Mouse (Mus musculus) embryonic facial prominence, embryonic 11.5 days (tissue): Measurements from ENCODE around the gene Efna4. TPM values are rescaled to one million over a fixed set of nuclear protein-coding genes. Genes with fewer than 3 reads are reported as not detected.

Experiments
- ATAC-seq: fragments of 200-750 bp; cut with Nextera tagmentation; replicated peaks from 2 replicates; pipeline ENCODE4 v1.8.0; 2017; ENCODE audit warnings: low read depth; ENCODE audit not compliant: insufficient number of reproducible peaks, low FRiP score, low TSS enrichment
- DNase-seq: peaks from one replicate; pipeline ENCODE4 v3.0.0-alpha.2; 2015; ENCODE audit warnings: low spot score
- H3K27ac ChIP-seq: fragments of 300-500 bp; sonication (generic); replicated peaks from 2 replicates; pipeline ENCODE4 v1.5.1; 2014; ENCODE audit warnings: mild to moderate bottlenecking, low read depth, low read length, control low read depth
- H3K27me3 ChIP-seq: fragments of 300-500 bp; sonication (generic); 2 replicates; pipeline ENCODE4 v1.6.1; 2014; ENCODE audit warnings: mild to moderate bottlenecking, low read length, moderate library complexity, mixed read lengths; ENCODE audit not compliant: control insufficient read depth, insufficient read depth
- H3K36me3 ChIP-seq: fragments of 300-500 bp; sonication (generic); replicated peaks from 2 replicates; pipeline ENCODE4 v1.6.1; 2014; ENCODE audit warnings: low read depth, mild to moderate bottlenecking, low read length, moderate library complexity, mixed read lengths; ENCODE audit not compliant: control insufficient read depth, insufficient read depth
- H3K4me1 ChIP-seq: fragments of 300-500 bp; sonication (generic); 2 replicates; pipeline ENCODE4 v1.6.1; 2014; ENCODE audit warnings: low read length, mixed read lengths; ENCODE audit not compliant: control insufficient read depth, insufficient read depth
- H3K4me2 ChIP-seq: fragments of 300-500 bp; sonication (generic); 2 replicates; pipeline ENCODE4 v1.6.1; 2014; ENCODE audit warnings: low read depth, mild to moderate bottlenecking, control low read depth, low read length, moderate library complexity
- H3K4me3 ChIP-seq: fragments of 300-500 bp; sonication (generic); 2 replicates; pipeline ENCODE4 v1.5.1; 2014; ENCODE audit warnings: low read depth, low read length, control low read depth
- H3K9ac ChIP-seq: fragments of 300-500 bp; sonication (generic); replicated peaks from 2 replicates; pipeline ENCODE4 v1.6.1; 2014; ENCODE audit warnings: mild to moderate bottlenecking, control low read depth, low read length
- H3K9me3 ChIP-seq: fragments of 300-500 bp; sonication (generic); replicated peaks from 2 replicates; pipeline ENCODE4 v1.6.1; 2016; ENCODE audit warnings: mild to moderate bottlenecking, low read length, inconsistent platforms, mixed read lengths; ENCODE audit not compliant: control insufficient read depth
- WGBS: fragments of 180-500 bp; shearing (Covaris S2); extraction: QIAGEN DNeasy Blood & Tissue Kit; methylation state at CpG from one replicate; pipeline ENCODE4 v1.1.7; 2014; 5-methylcytosine and 5-hydroxymethylcytosine counted together
- polyA plus RNA-seq: library from polyadenylated mRNA; unstranded; fragments of >200 nt; fragmentation: Nextera tagmentation; extraction: Ambion mirVana; gene quantifications from 2 replicates; pipeline ENCODE4 v1.2.1, GENCODE M21; 2014

The Efna4 gene
- polyA plus RNA-seq, 1 experiment from 2014 or later, result 39.5 TPM

- H3K36me3 ChIP-seq, result no peaks in the 10 kb centered on the region; the same call in 1 of the 2 replicates
- peaks cover 26% of the 10 kb centered on the region for H3K4me1 ChIP-seq
Observed at GRCm38 (mm10) chr3:89315930-89316831, 21.6 kb downstream of the Efna4 start.

DNA sequence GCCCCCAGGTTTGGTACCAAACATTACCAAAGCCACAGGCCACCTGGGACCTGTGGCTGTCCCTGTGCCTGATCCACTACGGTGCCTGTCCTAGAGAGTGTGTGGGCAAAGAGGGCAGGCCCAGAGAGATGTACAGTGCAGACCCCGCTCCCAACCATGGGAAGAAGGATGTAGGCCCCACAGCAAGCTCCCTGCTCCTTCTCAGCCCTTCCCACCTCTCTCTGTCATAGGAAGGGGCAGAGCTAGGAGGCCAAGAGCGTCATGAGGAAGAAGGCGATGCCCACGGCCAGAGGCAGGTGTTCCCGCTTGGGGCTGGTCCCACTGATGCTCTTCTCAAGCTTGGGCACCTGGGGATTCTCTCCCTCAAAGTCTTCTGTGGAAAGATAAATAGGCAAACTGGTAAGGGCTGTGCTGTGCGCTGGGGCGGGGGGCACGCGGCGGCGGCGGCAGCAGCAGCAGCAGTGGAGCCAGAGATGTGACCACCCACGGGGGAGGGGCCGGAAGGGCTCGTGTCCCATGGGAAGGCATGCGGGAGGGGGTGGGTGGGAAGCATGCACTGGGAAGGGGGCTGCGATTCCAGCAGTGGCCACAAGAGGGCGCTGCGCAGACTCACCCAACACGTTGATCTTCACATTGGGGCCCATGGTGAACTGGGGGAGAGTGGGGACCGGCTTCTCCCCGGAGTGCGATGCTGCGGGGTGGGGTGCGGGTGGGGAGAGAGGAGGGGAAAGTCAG is 22.5 kb downstream of the Efna4 start:
- Histone ChIP-seq H3K9me3 (no peaks in the 10 kb centered on the region), H3K4me2 (peak overlapping the region; percentile 78), H3K9ac (peak overlapping the region; percentile 56), H3K27me3 (peaks cover 24% of the 10 kb centered on the region), H3K4me3 (peak overlapping the region; percentile 31), H3K36me3 (no peaks in the 10 kb centered on the region; the same call in 1 of the 2 replicates), H3K4me1 (peaks cover 19% of the 10 kb centered on the region), H3K27ac (no peak overlapping the region)
- WGBS, result 5% methylated on average over 21 of the region's 26 CpGs
- ATAC-seq (no peak; the same call in 1 of the 2 replicates), DNase-seq (peak; percentile 88)

More at GRCm38 (mm10) chr3:89315930-89316831, 21.6 kb downstream of the Efna4 start:
- ATAC-seq (no peak; the same call in 1 of the 2 replicates), DNase-seq (no peak)
- Histone ChIP-seq H3K4me2 (peak overlapping the region; percentile 78), H3K27me3 (peaks cover 33% of the 10 kb centered on the region), H3K4me3 (peak overlapping the region; percentile 31), H3K9ac (no peak overlapping the region), H3K27ac (no peak overlapping the region), H3K9me3 (no peaks in the 10 kb centered on the region)
- 7% methylated on average over 40 of the region's 40 CpGs for WGBS

GRCm38 (mm10) chr3:89314791-89315190 is 23.0 kb downstream of the Efna4 start:
- Histone ChIP-seq H3K4me2 (no peak overlapping the region), H3K36me3 (no peaks in the 10 kb centered on the region; the same call in 1 of the 2 replicates), H3K27me3 (peaks cover 20% of the 10 kb centered on the region), H3K27ac (no peak overlapping the region), H3K4me1 (peaks cover 19% of the 10 kb centered on the region), H3K9me3 (no peaks in the 10 kb centered on the region), H3K4me3 (no peak overlapping the region), H3K9ac (no peak overlapping the region)
- DNase-seq (no peak), ATAC-seq (no peak)
- 54% methylated on average over 2 of the region's 2 CpGs for WGBS

GRCm38 (mm10) chr3:89314340-89314739 is 23.5 kb downstream of the Efna4 start:
- H3K27me3 ChIP-seq, result peaks cover 17% of the 10 kb centered on the region
- DNase-seq (no peak), ATAC-seq (no peak)
- 65% methylated on average over 5 of the region's 5 CpGs for WGBS
- no peak overlapping the region for H3K27ac ChIP-seq
- no peak overlapping the region for H3K9ac ChIP-seq
- no peaks in the 10 kb centered on the region; the same call in 1 of the 2 replicates for H3K36me3 ChIP-seq
- no peak overlapping the region for H3K4me2 ChIP-seq
- no peak overlapping the region for H3K4me3 ChIP-seq
- H3K9me3 ChIP-seq, result no peaks in the 10 kb centered on the region
- H3K4me1 ChIP-seq, result peaks cover 15% of the 10 kb centered on the region

GRCm38 (mm10) chr3:89308089-89308488 is 29.7 kb downstream of the Efna4 start:
- DNase-seq (peak; percentile 89), ATAC-seq (peak; percentile 61; the same call in 1 of the 2 replicates)
- Histone ChIP-seq H3K4me3 (no peak overlapping the region), H3K27ac (no peak overlapping the region), H3K36me3 (no peaks in the 10 kb centered on the region; the same call in 1 of the 2 replicates), H3K4me1 (no peaks in the 10 kb centered on the region), H3K9ac (no peak overlapping the region), H3K4me2 (no peak overlapping the region), H3K9me3 (no peaks in the 10 kb centered on the region), H3K27me3 (no peaks in the 10 kb centered on the region)
- WGBS, result 1% methylated on average over 9 of the region's 9 CpGs

DNA sequence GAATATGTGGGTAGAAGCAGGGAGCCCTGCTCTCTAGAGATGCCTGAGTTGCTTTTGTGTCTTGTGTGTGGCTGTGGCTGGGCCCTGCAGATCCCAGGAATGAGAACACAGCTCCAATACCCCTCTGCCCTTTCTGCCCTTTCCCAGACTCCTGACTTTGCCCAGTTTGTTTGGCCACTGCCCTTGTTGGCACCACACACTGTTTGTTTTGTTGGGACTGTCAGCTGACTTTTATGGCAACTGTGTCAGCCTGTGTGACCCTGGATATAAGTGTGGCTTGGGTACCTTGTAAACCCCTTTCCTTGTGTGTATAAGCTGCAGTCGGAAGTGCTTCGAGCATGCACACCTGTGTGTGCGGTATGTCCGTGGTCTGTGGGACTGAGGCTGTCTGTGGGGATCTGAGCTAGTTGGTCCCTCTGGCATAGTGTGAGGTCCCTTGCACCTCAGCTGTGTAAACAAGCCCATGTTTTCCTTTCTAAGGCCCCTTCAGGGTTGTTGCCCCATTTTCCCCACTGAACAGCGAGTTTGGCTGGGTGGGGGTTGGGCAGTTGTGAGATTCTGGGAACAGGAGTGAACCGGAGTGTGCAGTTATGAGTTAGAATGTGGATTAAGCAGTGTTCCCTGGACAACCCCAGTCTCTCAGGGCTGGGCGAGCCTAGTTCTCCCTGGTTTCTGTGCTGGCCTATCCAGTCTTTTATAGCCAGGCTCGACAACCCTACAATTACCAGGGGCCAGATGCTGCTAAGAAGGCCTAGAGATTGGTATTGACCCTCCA is 32.1 kb downstream of the Efna4 start:
- H3K9me3 ChIP-seq, result no peaks in the 10 kb centered on the region
- H3K36me3 ChIP-seq, result no peaks in the 10 kb centered on the region
- no peaks in the 10 kb centered on the region for H3K4me1 ChIP-seq
- H3K9ac ChIP-seq, result peak overlapping the region; percentile 2; the same call in 1 of the 2 replicates
- H3K4me2 ChIP-seq, result no peak overlapping the region; the same call in 1 of the 2 replicates
- ATAC-seq (no peak), DNase-seq (no peak)
- no peak overlapping the region for H3K27ac ChIP-seq
- no peaks in the 10 kb centered on the region; the same call in 1 of the 2 replicates for H3K27me3 ChIP-seq
- WGBS, result 58% methylated on average over 8 of the region's 8 CpGs
- H3K4me3 ChIP-seq, result no peak overlapping the region

DNA sequence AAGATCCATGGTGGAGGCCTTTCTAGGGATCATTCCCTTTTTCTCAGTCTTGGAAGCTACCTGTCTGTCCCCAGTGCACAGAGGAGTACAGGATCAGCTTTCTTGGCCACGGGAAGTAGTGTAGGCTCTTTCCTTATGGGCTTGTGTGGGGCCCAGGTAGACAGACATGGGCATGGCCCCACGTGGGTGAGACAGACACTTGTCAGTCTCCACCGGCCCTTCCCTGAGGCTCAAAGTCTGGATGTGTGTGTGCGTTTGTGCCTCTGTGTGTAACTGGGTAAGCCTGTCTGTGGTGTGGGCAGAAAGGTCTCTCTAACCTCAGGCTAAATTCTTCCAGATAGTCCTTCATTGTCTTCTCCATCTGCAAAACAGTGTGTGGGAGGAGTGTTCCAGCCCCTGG is 32.7 kb downstream of the Efna4 start:
- H3K9ac ChIP-seq, result 0 out of 2 replicates have a peak overlapping the region, but pooled peaks have one; percentile 2
- ATAC-seq (no peak), DNase-seq (no peak)
- H3K27ac ChIP-seq, result no peak overlapping the region
- no peaks in the 10 kb centered on the region for H3K9me3 ChIP-seq
- no peaks in the 10 kb centered on the region; the same call in 1 of the 2 replicates for H3K27me3 ChIP-seq
- no peaks in the 10 kb centered on the region for H3K36me3 ChIP-seq
- H3K4me1 ChIP-seq, result no peaks in the 10 kb centered on the region
- H3K4me3 ChIP-seq, result no peak overlapping the region
- H3K4me2 ChIP-seq, result no peak overlapping the region
- WGBS, result 50% methylated on average over 4 of the region's 4 CpGs
